Mouse (Mus musculus) intestine, postnatal 0 days (tissue): ENCODE data around the gene Gm5741. TPM values are rescaled to one million over a fixed set of nuclear protein-coding genes. Genes with fewer than 3 reads are reported as not detected.

ENCODE experiments used
- ATAC-seq: fragments of 200-750 bp; cut with Nextera tagmentation; 2 replicates; pipeline ENCODE4 v1.8.0; 2017; ENCODE audit warnings: mild to moderate bottlenecking, moderate TSS enrichment, moderate library complexity
- H3K27ac ChIP-seq: fragments of 300-500 bp; sonication (generic); 2 replicates; pipeline ENCODE4 v1.5.1; 2014; ENCODE audit warnings: mild to moderate bottlenecking, low read depth, low read length, moderate library complexity
- H3K27me3 ChIP-seq: fragments of 300-500 bp; sonication (generic); replicated peaks from 2 replicates; pipeline ENCODE4 v1.6.1; 2014; ENCODE audit warnings: low read length, mixed read lengths; ENCODE audit not compliant: control insufficient read depth, insufficient read depth
- H3K36me3 ChIP-seq: fragments of 300-500 bp; sonication (generic); 2 replicates; pipeline ENCODE4 v1.6.1; 2014; ENCODE audit warnings: mild to moderate bottlenecking, moderate library complexity; ENCODE audit not compliant: control insufficient read depth, insufficient read depth
- H3K4me1 ChIP-seq: fragments of 300-500 bp; sonication (generic); replicated peaks from 2 replicates; pipeline ENCODE4 v1.6.1; 2014; ENCODE audit warnings: antibody characterized with exemption, low read length, mixed read lengths; ENCODE audit not compliant: control insufficient read depth, insufficient read depth
- H3K4me2 ChIP-seq: fragments of 300-500 bp; sonication (generic); replicated peaks from 2 replicates; pipeline ENCODE4 v1.6.1; 2014; ENCODE audit warnings: low read depth, mild to moderate bottlenecking, moderate library complexity
- H3K4me3 ChIP-seq: fragments of 300-500 bp; sonication (generic); 2 replicates; pipeline ENCODE4 v1.5.1; 2014; ENCODE audit warnings: low read depth, low read length
- H3K9ac ChIP-seq: fragments of 300-500 bp; sonication (generic); 2 replicates; pipeline ENCODE4 v1.6.1; 2014; ENCODE audit warnings: mild to moderate bottlenecking, low read depth, low read length
- H3K9me3 ChIP-seq: fragments of 300-500 bp; sonication (generic); 2 replicates; pipeline ENCODE4 v1.6.1; 2016; ENCODE audit warnings: mixed run types; ENCODE audit not compliant: control insufficient read depth
- CTCF ChIP-seq: sonication (generic); IDR thresholded peaks from 2 replicates; pipeline ENCODE4 v1.5.1; 2016; ENCODE audit warnings: low read depth, mild to moderate bottlenecking, control low read depth, antibody characterized with exemption, moderate library complexity
- WGBS: fragments of 180-500 bp; shearing (Covaris S2); extraction: QIAGEN DNeasy Blood & Tissue Kit; methylation state at CpG from one replicate; pipeline ENCODE4 v1.1.7; 2014; 5-methylcytosine and 5-hydroxymethylcytosine counted together
- microRNA-seq: library from miRNA; unstranded; fragments of <30 nt; microRNA quantifications from one replicate; pipeline ENCODE4, GENCODE M21; 2016
- polyA plus RNA-seq: library from polyadenylated mRNA; unstranded; fragments of >200 nt; fragmentation: Nextera tagmentation; extraction: Ambion mirVana; gene quantifications from 2 replicates; pipeline ENCODE4 v1.2.1, GENCODE M21; 2015

Gm5741 gene
- polyA plus RNA-seq, 1 experiment from 2014 or later, result 0.60 TPM

DNA sequence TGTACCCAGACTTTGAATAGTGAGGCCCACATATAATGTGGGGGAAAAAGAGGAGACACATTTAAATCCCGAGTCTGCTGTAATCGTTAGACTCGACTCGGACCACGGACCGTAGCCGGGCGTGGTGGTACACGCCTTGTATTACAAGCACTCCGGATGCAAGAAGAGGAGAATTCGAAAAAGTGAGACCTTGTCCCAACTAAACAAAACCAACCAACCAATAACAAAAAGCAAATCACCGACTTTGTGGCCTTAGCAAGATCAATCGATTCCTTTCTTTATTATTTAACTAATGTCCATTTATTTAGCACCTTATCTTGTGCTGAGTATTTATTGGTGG lies 40.3 kb downstream of the Gm5741 start:
- 1% methylated on average over 13 of the region's 13 CpGs for WGBS
- no peak for ATAC-seq
- peak overlapping the region; percentile 96 for H3K9ac ChIP-seq
- H3K27me3 ChIP-seq, result no peaks in the 10 kb centered on the region
- H3K9me3 ChIP-seq, result no peaks in the 10 kb centered on the region
- TF ChIP-seq CTCF, result no peak
- H3K4me2 ChIP-seq, result peak overlapping the region; percentile 91
- peak overlapping the region; percentile 99 for H3K4me3 ChIP-seq
- peak overlapping the region; percentile 93 for H3K27ac ChIP-seq
- 0 out of 2 replicates have a peak, but pooled peaks cover 5% of the 10 kb centered on the region for H3K4me1 ChIP-seq
- H3K36me3 ChIP-seq, result peaks cover 35% of the 10 kb centered on the region

- Histone ChIP-seq H3K4me3 (peak within 1 kb of the TSS; percentile 99), H3K36me3 (peaks cover 35% of the 10 kb centered on the region), H3K4me1 (0 out of 2 replicates have a peak, but pooled peaks cover 5% of the 10 kb centered on the region), H3K4me2 (peak within 1 kb of the TSS; percentile 91), H3K27ac (peak within 1 kb of the TSS; percentile 93), H3K27me3 (no peaks in the 10 kb centered on the region), H3K9ac (peak within 1 kb of the TSS; percentile 96), H3K9me3 (no peaks in the 10 kb centered on the region)
- WGBS, result under 1% methylated on average over 72 of the region's 75 CpGs
- peak; percentile 78 for ATAC-seq
- TF ChIP-seq CTCF, result no peak
These were observed 40.9 kb downstream of the Gm5741 start, which contains the start of gene Trir for GRCm38 (mm10) chr8:85026670-85027515. TSS of gene Trir (plus strand) at chr8:85026823.

GRCm38 (mm10) chr8:85025098-85025932 lies 42.5 kb downstream of the Gm5741 start, which contains the start of gene Asna1:
TSS of gene Asna1 (minus strand) at chr8:85025281.
- TF ChIP-seq CTCF, result no peak
- Histone ChIP-seq H3K4me2 (peak within 1 kb of the TSS; percentile 91), H3K9me3 (no peaks in the 10 kb centered on the region), H3K9ac (peak within 1 kb of the TSS; percentile 72), H3K4me3 (peak within 1 kb of the TSS; percentile 87), H3K36me3 (peaks cover 33% of the 10 kb centered on the region), H3K27me3 (no peaks in the 10 kb centered on the region), H3K27ac (peak within 1 kb of the TSS; percentile 74), H3K4me1 (0 out of 2 replicates have a peak, but pooled peaks cover 5% of the 10 kb centered on the region)
- WGBS, result 2% methylated on average over 30 of the region's 30 CpGs
- peak; percentile 89 for ATAC-seq

DNA sequence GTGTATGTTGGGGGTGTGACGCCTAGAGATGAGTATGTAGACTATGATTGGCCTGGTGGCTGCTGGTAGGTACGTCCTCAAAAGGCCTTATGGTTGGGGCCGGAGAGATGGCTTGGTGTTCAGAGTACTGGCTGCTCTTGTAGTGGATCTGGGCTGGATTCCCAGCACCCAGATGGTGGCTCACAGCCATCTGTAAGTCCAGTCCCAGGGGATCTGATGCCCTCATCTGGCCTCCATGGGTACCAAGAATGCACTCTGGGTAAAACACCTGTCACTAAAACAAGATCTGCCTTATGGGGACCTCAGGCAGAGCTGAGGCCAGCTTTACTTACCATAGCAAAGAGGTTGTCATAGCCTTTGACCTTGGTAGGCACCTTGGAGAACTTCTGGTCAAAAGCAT lies 43.9 kb downstream of the Gm5741 start:
- ATAC-seq, result no peak
- 0 out of 2 replicates have a peak, but pooled peaks cover 5% of the 10 kb centered on the region for H3K4me1 ChIP-seq
- WGBS, result 94% methylated on average over 3 of the region's 3 CpGs
- no peak overlapping the region for H3K9ac ChIP-seq
- peak overlapping the region; percentile 91; the same call in 1 of the 2 replicates for H3K4me2 ChIP-seq
- H3K36me3 ChIP-seq, result peaks cover 40% of the 10 kb centered on the region
- TF ChIP-seq CTCF, result no peak
- H3K9me3 ChIP-seq, result no peaks in the 10 kb centered on the region
- no peak overlapping the region; the same call in 1 of the 2 replicates for H3K4me3 ChIP-seq
- H3K27ac ChIP-seq, result no peak overlapping the region
- H3K27me3 ChIP-seq, result no peaks in the 10 kb centered on the region

DNA sequence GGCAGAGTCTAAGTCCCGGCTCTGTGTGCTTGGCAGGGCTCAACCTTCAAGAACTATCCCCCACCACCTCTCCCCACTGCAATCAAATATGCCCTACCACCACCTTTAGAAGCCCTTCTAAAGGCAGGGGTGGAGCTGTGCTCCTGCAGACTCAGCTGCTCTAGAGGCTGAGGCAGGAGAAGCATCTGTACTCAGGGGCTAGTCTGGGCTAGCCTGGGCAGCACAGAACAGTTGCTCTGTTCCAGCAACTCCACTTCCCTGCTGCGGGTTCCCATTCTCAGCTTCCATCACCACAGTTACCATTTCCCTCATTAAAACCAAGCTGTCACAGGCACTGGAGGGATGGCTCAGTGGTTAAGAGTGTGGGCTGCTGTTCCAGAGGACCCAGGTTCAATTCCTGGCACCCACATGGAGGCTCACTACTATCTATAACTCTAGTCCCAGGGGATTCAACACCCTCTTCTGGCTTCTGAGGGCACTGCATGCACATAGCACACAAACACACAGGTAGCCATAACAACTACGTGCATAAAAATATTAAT lies 46.2 kb downstream of the Gm5741 start:
- peak; percentile 31 for TF ChIP-seq CTCF
- H3K9ac ChIP-seq, result no peak overlapping the region
- peaks cover 54% of the 10 kb centered on the region for H3K36me3 ChIP-seq
- no peak overlapping the region for H3K4me2 ChIP-seq
- H3K9me3 ChIP-seq, result no peaks in the 10 kb centered on the region
- 97% methylated on average over 3 of the region's 3 CpGs for WGBS
- 0 out of 2 replicates have a peak, but pooled peaks cover 2% of the 10 kb centered on the region for H3K4me1 ChIP-seq
- no peak overlapping the region for H3K4me3 ChIP-seq
- no peak overlapping the region for H3K27ac ChIP-seq
- ATAC-seq, result no peak
- H3K27me3 ChIP-seq, result no peaks in the 10 kb centered on the region

Small RNA genes lying within 50 kb of the gene (microRNA-seq; reads per million reads assigned to microRNA genes)
- gene Gm23388, result not detected
- not detected for gene Mir7070

Other genes with a start within 250 kb of the Gm5741 start
- gene Dand5, start 245.2 kb downstream of the Gm5741 start, polyA plus RNA-seq, result 1.9 and 2.2 TPM in 2 replicates
- gene Gadd45gip1, start 236.5 kb downstream of the Gm5741 start, polyA plus RNA-seq, result 36.3 and 37.6 TPM in 2 replicates
- 67.8 and 74.2 TPM in 2 replicates for gene Rad23a, start 227.3 kb downstream of the Gm5741 start, polyA plus RNA-seq
- 474 and 507 TPM in 2 replicates for gene Calr, start 221.0 kb downstream of the Gm5741 start, polyA plus RNA-seq
- gene Farsa, start 211.0 kb downstream of the Gm5741 start, polyA plus RNA-seq, result 27.3 and 28.3 TPM in 2 replicates
- 27.1 and 32.7 TPM in 2 replicates for gene Syce2, start 195.9 kb downstream of the Gm5741 start, polyA plus RNA-seq
- 15.3 and 15.5 TPM in 2 replicates for gene Gcdh, start 174.1 kb downstream of the Gm5741 start, polyA plus RNA-seq
- 0.56 and 0.63 TPM in 2 replicates for gene Klf1, start 166.1 kb downstream of the Gm5741 start, polyA plus RNA-seq
- gene Dnase2a, start 159.4 kb downstream of the Gm5741 start, polyA plus RNA-seq, result 8.9 and 11.0 TPM in 2 replicates
- gene Mast1, start 130.6 kb downstream of the Gm5741 start, polyA plus RNA-seq, result 1.1 TPM in 2 replicates
- 0.12 TPM in 2 replicates for gene Rtbdn, start 121.0 kb downstream of the Gm5741 start, polyA plus RNA-seq
- 1.3 and 2.1 TPM in 2 replicates for gene Gm49661, start 98.5 kb downstream of the Gm5741 start, polyA plus RNA-seq
- 313 and 319 TPM in 2 replicates for gene Prdx2, start 98.4 kb downstream of the Gm5741 start, polyA plus RNA-seq
- 53.2 and 57.6 TPM in 2 replicates for gene Rnaseh2a, start 98.2 kb downstream of the Gm5741 start, polyA plus RNA-seq
- 42.8 and 47.6 TPM in 2 replicates for gene Junb, start 89.3 kb downstream of the Gm5741 start, polyA plus RNA-seq
- 68.6 and 75.4 TPM in 2 replicates for gene Hook2, start 77.4 kb downstream of the Gm5741 start, polyA plus RNA-seq
- gene Best2, start 53.5 kb downstream of the Gm5741 start, polyA plus RNA-seq, result 0.66 TPM in 1 of 2 replicates, not detected in the other
- gene Asna1, start 42.7 kb downstream of the Gm5741 start, polyA plus RNA-seq, result 98.4 and 105 TPM in 2 replicates
- 121 and 122 TPM in 2 replicates for gene Trir, start 41.2 kb downstream of the Gm5741 start, polyA plus RNA-seq
- 9.8 and 10.9 TPM in 2 replicates for gene Tnpo2, start 31.1 kb downstream of the Gm5741 start, polyA plus RNA-seq
- gene Fbxw9, start 7.9 kb downstream of the Gm5741 start, polyA plus RNA-seq, result 22.1 and 25.8 TPM in 2 replicates
- gene Dhps, start 3.8 kb upstream of the Gm5741 start, polyA plus RNA-seq, result 46.6 and 54.9 TPM in 2 replicates
- gene Wdr83os, start 12.8 kb upstream of the Gm5741 start, polyA plus RNA-seq, result 93.1 and 93.6 TPM in 2 replicates
- gene Wdr83, start 13.3 kb upstream of the Gm5741 start, polyA plus RNA-seq, result 23.0 and 25.5 TPM in 2 replicates
- 80.9 and 87.5 TPM in 2 replicates for gene Man2b1, start 15.3 kb upstream of the Gm5741 start, polyA plus RNA-seq
- 0.99 and 1.4 TPM in 2 replicates for gene Zfp791, start 55.1 kb upstream of the Gm5741 start, polyA plus RNA-seq
- not detected in 2 replicates for gene Cks1brt, start 83.9 kb upstream of the Gm5741 start, polyA plus RNA-seq
- not detected in 2 replicates for gene Olfr371, start 158.0 kb upstream of the Gm5741 start, polyA plus RNA-seq
- gene Orc6, start 231.7 kb upstream of the Gm5741 start, polyA plus RNA-seq, result 32.6 and 34.5 TPM in 2 replicates
- gene Vps35, start 231.8 kb upstream of the Gm5741 start, polyA plus RNA-seq, result 124 and 133 TPM in 2 replicates